Mouse (Mus musculus): ENCODE data around the gene Rb1. TPM values are rescaled to one million over a fixed set of nuclear protein-coding genes. Genes with fewer than 3 reads are reported as not detected.

Gene Rb1
- total and polyA plus RNA-seq, 2 experiments from 2014 or later = 7.7 to 9.1 TPM

DNA sequence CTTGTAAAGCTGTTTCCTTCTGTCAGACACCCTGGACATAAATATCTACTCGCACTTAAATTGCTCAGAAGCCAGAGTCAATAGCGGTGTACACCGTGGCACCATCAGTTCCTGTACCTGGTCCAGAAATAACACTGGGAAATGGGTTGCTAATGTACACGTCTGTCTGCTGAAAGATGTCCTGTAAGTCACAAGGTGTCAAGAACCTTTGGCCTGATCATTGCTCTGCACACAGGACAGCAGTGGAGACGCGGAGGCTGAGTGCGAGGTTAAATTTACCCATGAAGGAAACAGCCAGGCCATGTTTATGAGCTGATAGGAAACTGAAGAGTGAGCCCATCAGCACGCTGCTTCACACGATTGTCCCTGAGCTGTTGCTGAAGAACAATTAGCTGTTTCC, 21.7 kb upstream of the Rb1 start:
- TF ChIP-seq CTCF (IDR thresholded peaks at IDR 0.05; ENCODE audit: low read depth) = no peak
- TF ChIP-seq EP300 (IDR thresholded peaks at IDR 0.05; ENCODE audit: low read depth) = 0 out of 2 replicates have a peak, but pooled peaks have one; percentile 45
- no peak for DNase-seq (ENCODE audit: low spot score)
- 14% methylated on average over 9 of the region's 9 CpGs for WGBS
- H3K27ac ChIP-seq (ENCODE audit: low read depth) = peak overlapping the region; percentile 61
- no peaks in the 10 kb centered on the region for H3K9me3 ChIP-seq (replicated peaks; ENCODE audit: control insufficient read depth, low read length)
- H3K4me2 ChIP-seq (ENCODE audit: low read depth, low read length) = no peak overlapping the region; the same call in 1 of the 2 replicates
- H3K36me3 ChIP-seq (replicated peaks; ENCODE audit: control insufficient read depth, insufficient read depth, low read length) = 0 out of 2 replicates have a peak, but pooled peaks cover 3% of the 10 kb centered on the region
- ATAC-seq (ENCODE audit: insufficient read depth, low read depth) = peak; percentile 63
- no peak overlapping the region for H3K9ac ChIP-seq (replicated peaks; ENCODE audit: low read depth, low read length)
- H3K4me1 ChIP-seq (ENCODE audit: control insufficient read depth, insufficient read depth) = peaks cover 8% of the 10 kb centered on the region; the same call in 1 of the 2 replicates
- H3K27me3 ChIP-seq (ENCODE audit: control insufficient read depth, insufficient read depth, low read length) = no peaks in the 10 kb centered on the region
- H3K4me3 ChIP-seq (ENCODE audit: low read depth, low read length) = no peak overlapping the region

DNA sequence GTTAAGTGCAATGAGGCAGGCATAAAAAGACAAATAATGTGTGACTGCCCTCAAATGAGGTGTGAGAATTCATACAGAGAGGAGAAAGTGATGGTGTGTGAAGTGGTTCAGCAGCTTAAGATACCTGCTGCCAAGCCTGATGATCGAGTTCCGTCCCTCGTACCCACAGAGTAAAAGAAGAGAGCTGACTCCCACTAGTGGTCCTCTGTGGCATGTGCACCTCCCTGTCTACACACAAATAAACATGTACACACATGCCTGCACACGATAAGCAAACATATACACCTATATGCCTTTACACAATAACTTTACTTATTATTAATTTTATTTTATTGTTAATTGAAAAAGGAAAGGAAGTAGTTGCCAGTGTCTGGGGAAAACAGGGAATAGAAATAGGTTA, 20.0 kb upstream of the Rb1 start:
- H3K9ac ChIP-seq (replicated peaks; ENCODE audit: low read depth, low read length) = no peak overlapping the region
- no peak for DNase-seq (ENCODE audit: low spot score)
- TF ChIP-seq EP300 (IDR thresholded peaks at IDR 0.05; ENCODE audit: low read depth) (no peak), CTCF (IDR thresholded peaks at IDR 0.05; ENCODE audit: low read depth) (no peak)
- no peak for ATAC-seq (ENCODE audit: insufficient read depth, low read depth)
- H3K4me1 ChIP-seq (ENCODE audit: control insufficient read depth, insufficient read depth) = peaks cover 8% of the 10 kb centered on the region; the same call in 1 of the 2 replicates
- H3K27ac ChIP-seq (ENCODE audit: low read depth) = no peak overlapping the region
- WGBS = 91% methylated on average over 4 of the region's 4 CpGs
- H3K4me2 ChIP-seq (ENCODE audit: low read depth, low read length) = no peak overlapping the region
- H3K9me3 ChIP-seq (replicated peaks; ENCODE audit: control insufficient read depth, low read length) = no peaks in the 10 kb centered on the region
- H3K36me3 ChIP-seq (replicated peaks; ENCODE audit: control insufficient read depth, insufficient read depth, low read length) = no peaks in the 10 kb centered on the region
- H3K4me3 ChIP-seq (ENCODE audit: low read depth, low read length) = no peak overlapping the region
- no peaks in the 10 kb centered on the region for H3K27me3 ChIP-seq (ENCODE audit: control insufficient read depth, insufficient read depth, low read length)

DNA sequence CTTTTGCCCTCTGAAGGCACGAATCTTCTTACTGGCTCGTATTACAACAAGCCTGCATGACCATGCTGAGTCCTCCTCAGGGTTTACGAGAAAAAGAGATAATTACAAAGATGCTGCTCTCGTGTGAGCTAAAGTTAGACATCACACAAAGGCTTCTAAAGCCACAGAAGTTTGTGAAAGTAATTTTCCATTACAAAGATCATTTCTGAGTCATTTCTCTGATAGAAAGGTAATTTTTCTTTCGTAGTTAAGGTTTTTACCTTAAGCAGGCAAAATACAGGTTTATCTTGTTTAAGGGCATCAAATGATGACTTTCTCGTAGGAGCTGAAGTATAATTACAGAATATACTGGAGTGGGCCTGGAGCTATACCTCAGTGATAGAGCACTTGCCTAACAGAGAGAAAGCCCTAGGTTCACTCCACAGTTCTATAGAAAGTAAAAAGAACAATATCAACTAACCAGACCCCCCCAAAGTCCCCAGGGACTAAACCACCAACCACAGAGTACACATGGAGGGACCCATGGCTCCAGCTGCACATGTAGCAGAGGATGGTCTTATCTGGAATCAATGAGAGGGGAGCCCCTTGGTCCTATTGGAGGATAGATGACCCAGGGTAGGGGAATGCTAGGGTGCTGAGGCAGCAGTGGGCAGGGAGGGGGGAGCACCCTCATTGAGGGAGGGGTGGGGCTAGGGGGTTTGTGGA, 14.6 kb upstream of the Rb1 start:
- no peak for DNase-seq (ENCODE audit: low spot score)
- TF ChIP-seq EP300 (IDR thresholded peaks at IDR 0.05; ENCODE audit: low read depth) (no peak), CTCF (IDR thresholded peaks at IDR 0.05; ENCODE audit: low read depth) (no peak)
- no peaks in the 10 kb centered on the region for H3K36me3 ChIP-seq (replicated peaks; ENCODE audit: control insufficient read depth, insufficient read depth, low read length)
- no peak overlapping the region for H3K4me2 ChIP-seq (ENCODE audit: low read depth, low read length)
- H3K4me3 ChIP-seq (ENCODE audit: low read depth, low read length) = no peak overlapping the region
- H3K9ac ChIP-seq (replicated peaks; ENCODE audit: low read depth, low read length) = no peak overlapping the region
- ATAC-seq (ENCODE audit: insufficient read depth, low read depth) = no peak
- no peak overlapping the region for H3K27ac ChIP-seq (ENCODE audit: low read depth)
- no peaks in the 10 kb centered on the region for H3K9me3 ChIP-seq (replicated peaks; ENCODE audit: control insufficient read depth, low read length)
- no peaks in the 10 kb centered on the region for H3K4me1 ChIP-seq (ENCODE audit: control insufficient read depth, insufficient read depth)
- WGBS = 43% methylated on average over 6 of the region's 6 CpGs
- H3K27me3 ChIP-seq (ENCODE audit: control insufficient read depth, insufficient read depth, low read length) = no peaks in the 10 kb centered on the region

DNA sequence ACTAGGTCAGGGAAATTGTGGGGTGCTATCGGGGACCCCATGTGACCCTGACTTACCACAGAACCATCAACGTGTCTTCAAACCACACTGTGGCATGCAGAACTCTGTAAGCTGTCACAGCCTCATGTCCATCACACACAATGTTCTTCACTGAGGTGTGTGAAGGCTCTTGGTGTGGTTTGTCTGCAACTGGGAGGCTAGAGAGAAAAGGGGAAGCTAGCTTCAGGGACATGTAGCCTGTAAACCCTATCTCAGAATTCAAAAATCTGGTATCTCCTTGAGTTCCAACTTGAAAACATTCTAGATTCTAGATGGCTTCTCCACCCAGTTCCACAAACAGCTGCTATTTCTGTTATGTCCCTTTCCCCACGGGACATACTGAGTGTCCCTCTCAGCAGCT, 14.0 kb upstream of the Rb1 start:
- Histone ChIP-seq H3K36me3 (replicated peaks; ENCODE audit: control insufficient read depth, insufficient read depth, low read length) (no peaks in the 10 kb centered on the region), H3K4me3 (ENCODE audit: low read depth, low read length) (no peak overlapping the region), H3K9me3 (replicated peaks; ENCODE audit: control insufficient read depth, low read length) (no peaks in the 10 kb centered on the region), H3K4me2 (ENCODE audit: low read depth, low read length) (no peak overlapping the region), H3K9ac (replicated peaks; ENCODE audit: low read depth, low read length) (no peak overlapping the region), H3K27me3 (ENCODE audit: control insufficient read depth, insufficient read depth, low read length) (no peaks in the 10 kb centered on the region), H3K27ac (ENCODE audit: low read depth) (no peak overlapping the region), H3K4me1 (ENCODE audit: control insufficient read depth, insufficient read depth) (no peaks in the 10 kb centered on the region)
- TF ChIP-seq EP300 (IDR thresholded peaks at IDR 0.05; ENCODE audit: low read depth) = no peak
- no peak for TF ChIP-seq CTCF (IDR thresholded peaks at IDR 0.05; ENCODE audit: low read depth)
- ATAC-seq (ENCODE audit: insufficient read depth, low read depth) (no peak), DNase-seq (ENCODE audit: low spot score) (no peak)
- WGBS = 59% methylated on average over 3 of the region's 3 CpGs

DNA sequence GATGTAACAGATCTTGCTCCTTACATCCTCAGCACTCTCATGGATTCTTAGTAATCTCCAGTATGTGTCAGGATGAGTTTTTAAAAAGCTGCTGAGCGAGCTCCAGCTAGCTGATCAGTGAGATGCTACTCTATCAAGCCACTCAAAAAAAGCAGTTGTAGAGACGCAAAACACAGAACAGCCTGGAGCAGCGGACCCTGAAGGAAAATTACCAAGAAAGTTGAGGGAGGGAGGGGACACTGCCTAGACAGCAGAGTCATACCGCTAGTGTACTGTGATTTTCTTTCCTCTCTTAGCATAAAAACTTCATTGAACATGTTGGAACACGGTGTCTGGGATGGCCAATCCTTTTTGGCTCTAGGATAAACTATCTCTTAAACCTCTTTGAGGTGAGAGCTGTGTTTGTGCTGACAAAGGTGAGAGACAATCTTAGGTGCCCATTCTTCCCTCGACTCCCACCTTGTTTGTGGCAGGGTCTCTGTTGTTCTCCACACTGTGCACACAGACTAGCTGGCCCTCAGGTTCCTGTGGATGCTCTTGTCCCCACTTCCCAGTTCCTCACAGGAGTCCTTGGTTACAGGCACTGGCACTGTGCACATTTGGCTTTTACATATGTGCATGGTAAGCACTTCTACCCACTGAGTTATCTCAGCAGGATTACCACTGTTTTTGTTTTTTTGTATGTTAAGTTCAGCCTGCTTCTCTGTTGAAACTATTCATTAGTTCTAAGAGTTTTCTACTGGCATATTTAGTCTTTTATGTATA, 10.9 kb upstream of the Rb1 start:
- Histone ChIP-seq H3K27ac (ENCODE audit: low read depth) (no peak overlapping the region), H3K4me2 (ENCODE audit: low read depth, low read length) (no peak overlapping the region), H3K36me3 (replicated peaks; ENCODE audit: control insufficient read depth, insufficient read depth, low read length) (no peaks in the 10 kb centered on the region), H3K4me3 (ENCODE audit: low read depth, low read length) (no peak overlapping the region), H3K9ac (replicated peaks; ENCODE audit: low read depth, low read length) (no peak overlapping the region), H3K4me1 (ENCODE audit: control insufficient read depth, insufficient read depth) (no peaks in the 10 kb centered on the region), H3K27me3 (ENCODE audit: control insufficient read depth, insufficient read depth, low read length) (no peaks in the 10 kb centered on the region), H3K9me3 (replicated peaks; ENCODE audit: control insufficient read depth, low read length) (no peaks in the 10 kb centered on the region)
- TF ChIP-seq EP300 (IDR thresholded peaks at IDR 0.05; ENCODE audit: low read depth) (no peak), CTCF (IDR thresholded peaks at IDR 0.05; ENCODE audit: low read depth) (no peak)
- DNase-seq (ENCODE audit: low spot score) = no peak
- no peak for ATAC-seq (ENCODE audit: insufficient read depth, low read depth)
- WGBS = 66% methylated on average over 6 of the region's 6 CpGs

Data from heart, postnatal 0 days (tissue).